Comparison of ENCODE assay signal across 9 mouse cellular contexts in genomic region chr10:43420660-43421413, GRCm38 (mm10). TPM values are rescaled to one million over a fixed set of nuclear protein-coding genes. Genes with fewer than 3 reads are reported as not detected.
DNase-seq lines count a peak whose midpoint lies in the region; ATAC-seq lines count a peak whose summit lies in the region.
"Had no signal": no experiment of that assay in that cellular context is flagged by ENCODE, and none has a peak within 500 bp of the region (broad histone marks: within the 10 kb centered on the region; RNA-seq: fewer than 3 reads in every experiment).

No protein-coding gene starts in this region.

- no peak overlapping the region for H3K27ac ChIP-seq in intestine, embryonic 15.5 days
- no peak overlapping the region for H3K27ac ChIP-seq in neural tube, embryonic 11.5 days (ENCODE audit: low read depth, low read length)

- no peak overlapping the region for H3K4me3 ChIP-seq in intestine, embryonic 15.5 days (replicated peaks)
- no peak overlapping the region for H3K4me3 ChIP-seq in neural tube, embryonic 11.5 days (ENCODE audit: low read depth, low read length)
- H3K4me3 ChIP-seq: megakaryocyte, embryonic 14.5 days had no signal

- H3K27me3 ChIP-seq in intestine, embryonic 15.5 days (replicated peaks), result no peaks in the 10 kb centered on the region
- H3K27me3 ChIP-seq in neural tube, embryonic 11.5 days (ENCODE audit: control insufficient read depth, insufficient read depth, low read length), result no peaks in the 10 kb centered on the region
- H3K27me3 ChIP-seq: megakaryocyte, embryonic 14.5 days had no signal

- DNase-seq in WW6 (ENCODE audit: low read depth, low spot score), result peak; percentile 20
- DNase-seq in embryo, embryonic 9.5 days (ENCODE audit: extremely low spot score), result peak; percentile 16
- peak; percentile 62 for DNase-seq in neural tube, embryonic 11.5 days (ENCODE audit: low spot score)
- no peak for DNase-seq in kidney, postnatal 25 days
- DNase-seq in spleen, adult 12 weeks (ENCODE audit: low spot score), result no peak
- DNase-seq in heart, adult 8-10 months (ENCODE audit: low spot score), result no peak
- DNase-seq: thymus, adult 2 months had no signal

- no peak overlapping the region for H3K4me2 ChIP-seq in intestine, embryonic 15.5 days (replicated peaks)
- H3K4me2 ChIP-seq in neural tube, embryonic 11.5 days (ENCODE audit: low read depth), result no peak overlapping the region

- no peak overlapping the region for H3K9ac ChIP-seq in intestine, embryonic 15.5 days
- no peak overlapping the region for H3K9ac ChIP-seq in neural tube, embryonic 11.5 days (ENCODE audit: low read length)

- no peaks in the 10 kb centered on the region for H3K4me1 ChIP-seq in intestine, embryonic 15.5 days (replicated peaks)
- H3K4me1 ChIP-seq in neural tube, embryonic 11.5 days (ENCODE audit: control insufficient read depth, insufficient read depth, low read length), result no peaks in the 10 kb centered on the region

- peak; percentile 47; the same call in 1 of the 2 replicates for ATAC-seq in intestine, embryonic 15.5 days
- ATAC-seq in neural tube, embryonic 11.5 days (ENCODE audit: insufficient read depth, low FRiP score, low TSS enrichment), result no peak

- 62% methylated on average over 22 of the region's 22 CpGs for whole genome bisulfite sequencing in intestine, embryonic 15.5 days
- 60% methylated on average over 22 of the region's 22 CpGs for WGBS in neural tube, embryonic 11.5 days

- H3K36me3 ChIP-seq in intestine, embryonic 15.5 days, result no peaks in the 10 kb centered on the region
- H3K36me3 ChIP-seq in neural tube, embryonic 11.5 days (ENCODE audit: control insufficient read depth, insufficient read depth, low read length), result no peaks in the 10 kb centered on the region

- H3K9me3 ChIP-seq in intestine, embryonic 15.5 days, result no peaks in the 10 kb centered on the region
- H3K9me3 ChIP-seq in neural tube, embryonic 11.5 days (ENCODE audit: control insufficient read depth, low read length), result no peaks in the 10 kb centered on the region
- H3K9me3 ChIP-seq: megakaryocyte, embryonic 14.5 days had no signal

RNA-seq across cellular contexts. Expression of gene Bend3, which starts 57.8 kb away (rescaled TPM):
- polyA plus RNA-seq in intestine, embryonic 15.5 days (2015; fragmentation: Nextera tagmentation; extraction: Ambion mirVana), result 3.0 and 3.1 TPM in 2 replicates
- polyA plus RNA-seq in neural tube, embryonic 11.5 days (2014; fragmentation: Nextera tagmentation; extraction: Ambion mirVana), result 8.0 and 8.3 TPM in 2 replicates
- total RNA-seq in heart, adult 8-10 months (2022), result 1 to 10 TPM; 6.2 to 9.1 (median 6.8) TPM

Comparison
In these comparisons a context has a peak if more than half of its experiments do, and no peak if none do; other contexts are left out.
1. DNase-seq: peak in WW6 (single experiment), embryo, embryonic 9.5 days (single experiment) and neural tube, embryonic 11.5 days (single experiment); none in kidney, postnatal 25 days (0 of 2), spleen, adult 12 weeks (single experiment) and heart, adult 8-10 months (single experiment).